In genomic region chr17:23674271-23674952, GRCm38 (mm10) we compare ENCODE assay signal across 8 mouse cellular contexts. TPM values are rescaled to one million over a fixed set of nuclear protein-coding genes. Genes with fewer than 3 reads are reported as not detected.
DNase-seq lines count a peak whose midpoint lies in the region; ATAC-seq and TF ChIP-seq lines count a peak whose summit lies in the region.

No protein-coding gene starts in this region.

- no peak for DNase-seq in neural tube, embryonic 11.5 days (ENCODE audit: low spot score)
- no peak for DNase-seq in neural tube, embryonic 10.5 days (ENCODE audit: extremely low spot score, low spot score)
- peak; percentile 74 to 77 for DNase-seq in cerebellum, postnatal 14 days
- DNase-seq in liver, embryonic 13.5 days = no peak
- DNase-seq in stomach, postnatal 0 days (ENCODE audit: low spot score) = no peak
- no peak for DNase-seq in gastrocnemius, adult 8-10 months (ENCODE audit: low spot score in 2 of 2)

- H3K9ac ChIP-seq in neural tube, embryonic 11.5 days (ENCODE audit: low read length) = peak overlapping the region; percentile 60
- H3K9ac ChIP-seq in heart, embryonic 16.5 days (ENCODE audit: low read length) = peak overlapping the region; percentile 91
- peak overlapping the region; percentile 74 for H3K9ac ChIP-seq in liver, embryonic 13.5 days
- H3K9ac ChIP-seq in stomach, postnatal 0 days (ENCODE audit: low read length) = peak overlapping the region; percentile 80

- H3K9me3 ChIP-seq in neural tube, embryonic 11.5 days (ENCODE audit: control insufficient read depth, low read length) = no peaks in the 10 kb centered on the region
- no peaks in the 10 kb centered on the region for H3K9me3 ChIP-seq in heart, embryonic 16.5 days (replicated peaks; ENCODE audit: control insufficient read depth, low read length)
- H3K9me3 ChIP-seq in liver, embryonic 13.5 days (replicated peaks) = no peaks in the 10 kb centered on the region
- H3K9me3 ChIP-seq in stomach, postnatal 0 days (ENCODE audit: control insufficient read depth, low read length) = no peaks in the 10 kb centered on the region

- no peak for TF ChIP-seq CTCF in stomach, postnatal 0 days (IDR thresholded peaks at IDR 0.05; ENCODE audit: low read depth)

- peaks cover 15% of the 10 kb centered on the region for H3K4me1 ChIP-seq in neural tube, embryonic 11.5 days (ENCODE audit: control insufficient read depth, insufficient read depth, low read length)
- peaks cover 34% of the 10 kb centered on the region for H3K4me1 ChIP-seq in heart, embryonic 16.5 days (ENCODE audit: control insufficient read depth, insufficient read depth, low read length)
- peaks cover 56% of the 10 kb centered on the region for H3K4me1 ChIP-seq in liver, embryonic 13.5 days (replicated peaks)
- H3K4me1 ChIP-seq in stomach, postnatal 0 days (replicated peaks; ENCODE audit: control insufficient read depth, insufficient read depth) = peaks cover 12% of the 10 kb centered on the region

- peak overlapping the region; percentile 76 for H3K4me2 ChIP-seq in neural tube, embryonic 11.5 days (ENCODE audit: low read depth)
- H3K4me2 ChIP-seq in heart, embryonic 16.5 days (ENCODE audit: low read depth, low read length) = peak overlapping the region; percentile 92
- peak overlapping the region; percentile 83 for H3K4me2 ChIP-seq in liver, embryonic 13.5 days
- H3K4me2 ChIP-seq in stomach, postnatal 0 days (replicated peaks; ENCODE audit: low read depth) = peak overlapping the region; percentile 93

- peaks cover 4% of the 10 kb centered on the region; the same call in 1 of the 2 replicates for H3K36me3 ChIP-seq in neural tube, embryonic 11.5 days (ENCODE audit: control insufficient read depth, insufficient read depth, low read length)
- peaks cover 13% of the 10 kb centered on the region for H3K36me3 ChIP-seq in heart, embryonic 16.5 days (ENCODE audit: control insufficient read depth, insufficient read depth)
- peaks cover 12% of the 10 kb centered on the region for H3K36me3 ChIP-seq in liver, embryonic 13.5 days
- H3K36me3 ChIP-seq in stomach, postnatal 0 days (ENCODE audit: control insufficient read depth, insufficient read depth, low read length) = peaks cover 6% of the 10 kb centered on the region; the same call in 1 of the 2 replicates

- no peak for ATAC-seq in neural tube, embryonic 11.5 days (ENCODE audit: insufficient read depth, low FRiP score, low TSS enrichment)
- peak; percentile 16 for ATAC-seq in heart, embryonic 16.5 days (replicated peaks; ENCODE audit: extremely low read depth, insufficient read depth, low FRiP score)
- ATAC-seq in liver, embryonic 13.5 days (ENCODE audit: low read depth) = no peak
- ATAC-seq in stomach, postnatal 0 days (ENCODE audit: low FRiP score, low TSS enrichment) = no peak
- no peak for ATAC-seq in monocyte, adult 5-6 weeks (replicated peaks; ENCODE audit: insufficient number of reproducible peaks, low FRiP score, low TSS enrichment, poor library complexity, severe bottlenecking)

- peak overlapping the region; percentile 60 for H3K4me3 ChIP-seq in neural tube, embryonic 11.5 days (ENCODE audit: low read depth, low read length)
- H3K4me3 ChIP-seq in heart, embryonic 16.5 days (ENCODE audit: low read length) = peak overlapping the region; percentile 84
- H3K4me3 ChIP-seq in liver, embryonic 13.5 days (replicated peaks) = peak overlapping the region; percentile 66
- peak overlapping the region; percentile 71 for H3K4me3 ChIP-seq in stomach, postnatal 0 days (ENCODE audit: low read depth, low read length)

- 49% methylated on average over 9 of the region's 9 CpGs for WGBS in neural tube, embryonic 11.5 days
- 22% methylated on average over 9 of the region's 9 CpGs for WGBS in heart, embryonic 16.5 days
- WGBS in liver, embryonic 13.5 days (ENCODE audit: insufficient replicate concordance) = 31% methylated on average over 9 of the region's 9 CpGs
- WGBS in stomach, postnatal 0 days = 33% methylated on average over 9 of the region's 9 CpGs

- no peak overlapping the region for H3K27ac ChIP-seq in neural tube, embryonic 11.5 days (ENCODE audit: low read depth, low read length)
- H3K27ac ChIP-seq in heart, embryonic 16.5 days (ENCODE audit: low read length) = peak overlapping the region; percentile 94
- 0 out of 2 replicates have a peak overlapping the region, but pooled peaks have one; percentile 39 for H3K27ac ChIP-seq in liver, embryonic 13.5 days
- H3K27ac ChIP-seq in stomach, postnatal 0 days (replicated peaks) = peak overlapping the region; percentile 91

- peaks cover 33% of the 10 kb centered on the region for H3K27me3 ChIP-seq in neural tube, embryonic 11.5 days (ENCODE audit: control insufficient read depth, insufficient read depth, low read length)
- peaks cover 11% of the 10 kb centered on the region for H3K27me3 ChIP-seq in heart, embryonic 16.5 days (ENCODE audit: control insufficient read depth, insufficient read depth, low read length)
- H3K27me3 ChIP-seq in liver, embryonic 13.5 days = peaks cover 51% of the 10 kb centered on the region
- 0 out of 2 replicates have a peak, but pooled peaks cover under 1% of the 10 kb centered on the region for H3K27me3 ChIP-seq in stomach, postnatal 0 days (ENCODE audit: control insufficient read depth, insufficient read depth, low read length)

- TF ChIP-seq EP300 in stomach, postnatal 0 days (optimal IDR thresholded peaks at IDR 0.05) = no peak

RNA-seq across cellular contexts. Expression of gene Thoc6, which starts 0.7 kb away (rescaled TPM):
- polyA plus RNA-seq in neural tube, embryonic 11.5 days (2014; fragmentation: Nextera tagmentation; extraction: Ambion mirVana) = 57.8 and 62.4 TPM in 2 replicates
- 38.7 and 39.1 TPM in 2 replicates for polyA plus RNA-seq in heart, embryonic 16.5 days (2015; fragmentation: Nextera tagmentation; extraction: Ambion mirVana)
- polyA plus RNA-seq in liver, embryonic 13.5 days (2015; fragmentation: Nextera tagmentation; extraction: Ambion mirVana) = 27.6 and 27.8 TPM in 2 replicates
- 17.7 and 18.1 TPM in 2 replicates for polyA plus RNA-seq in stomach, postnatal 0 days (2015; fragmentation: Nextera tagmentation; extraction: Ambion mirVana)
- total RNA-seq in monocyte, adult 5-6 weeks (2017) = 20.3 to 21.9 TPM (median 21.2 TPM) in 3 replicates
- 1 to 10 TPM; 6.7 to 7.9 (median 7.3) TPM for total RNA-seq in gastrocnemius, adult 8-10 months (2022)

RNA-seq across cellular contexts. Expression of gene Hcfc1r1, which starts 1.0 kb away (rescaled TPM):
- 52.5 and 60.1 TPM in 2 replicates for polyA plus RNA-seq in neural tube, embryonic 11.5 days (2014; fragmentation: Nextera tagmentation; extraction: Ambion mirVana)
- 214 and 247 TPM in 2 replicates for polyA plus RNA-seq in heart, embryonic 16.5 days (2015; fragmentation: Nextera tagmentation; extraction: Ambion mirVana)
- 21.6 and 21.9 TPM in 2 replicates for polyA plus RNA-seq in liver, embryonic 13.5 days (2015; fragmentation: Nextera tagmentation; extraction: Ambion mirVana)
- 183 and 186 TPM in 2 replicates for polyA plus RNA-seq in stomach, postnatal 0 days (2015; fragmentation: Nextera tagmentation; extraction: Ambion mirVana)
- total RNA-seq in monocyte, adult 5-6 weeks (2017) = 36.7 to 49.3 TPM (median 38.3 TPM) in 3 replicates
- total RNA-seq in gastrocnemius, adult 8-10 months (2022) = 100 to 1,000 TPM; 108 to 127 (median 120) TPM

RNA-seq across cellular contexts. Expression of gene Tnfrsf12a, which starts 2.9 kb away (rescaled TPM):
- 2.3 and 3.6 TPM in 2 replicates for polyA plus RNA-seq in neural tube, embryonic 11.5 days (2014; fragmentation: Nextera tagmentation; extraction: Ambion mirVana)
- 100 and 122 TPM in 2 replicates for polyA plus RNA-seq in heart, embryonic 16.5 days (2015; fragmentation: Nextera tagmentation; extraction: Ambion mirVana)
- 6.2 and 6.7 TPM in 2 replicates for polyA plus RNA-seq in liver, embryonic 13.5 days (2015; fragmentation: Nextera tagmentation; extraction: Ambion mirVana)
- polyA plus RNA-seq in stomach, postnatal 0 days (2015; fragmentation: Nextera tagmentation; extraction: Ambion mirVana) = 33.5 and 33.7 TPM in 2 replicates
- 29.6 to 37.5 TPM (median 33.9 TPM) in 3 replicates for total RNA-seq in monocyte, adult 5-6 weeks (2017)
- 10 to 100 TPM; 26.6 to 49.4 (median 30.1) TPM for total RNA-seq in gastrocnemius, adult 8-10 months (2022)

RNA-seq across cellular contexts. Expression of gene Cldn6, which starts 4.6 kb away (rescaled TPM):
- 8.7 and 11.1 TPM in 2 replicates for polyA plus RNA-seq in neural tube, embryonic 11.5 days (2014; fragmentation: Nextera tagmentation; extraction: Ambion mirVana)
- 1.7 and 15.9 TPM in 2 replicates for polyA plus RNA-seq in heart, embryonic 16.5 days (2015; fragmentation: Nextera tagmentation; extraction: Ambion mirVana)
- 0.68 and 1.3 TPM in 2 replicates for polyA plus RNA-seq in liver, embryonic 13.5 days (2015; fragmentation: Nextera tagmentation; extraction: Ambion mirVana)
- polyA plus RNA-seq in stomach, postnatal 0 days (2015; fragmentation: Nextera tagmentation; extraction: Ambion mirVana) = 3.0 and 3.2 TPM in 2 replicates
- not detected in 3 replicates for total RNA-seq in monocyte, adult 5-6 weeks (2017)
- total RNA-seq in gastrocnemius, adult 8-10 months (2022) = not detected

RNA-seq across cellular contexts. Expression of gene Cldn9, which starts 9.4 kb away (rescaled TPM):
- 1.3 and 1.9 TPM in 2 replicates for polyA plus RNA-seq in neural tube, embryonic 11.5 days (2014; fragmentation: Nextera tagmentation; extraction: Ambion mirVana)
- polyA plus RNA-seq in heart, embryonic 16.5 days (2015; fragmentation: Nextera tagmentation; extraction: Ambion mirVana) = 0.22 and 0.84 TPM in 2 replicates
- not detected in 2 replicates for polyA plus RNA-seq in liver, embryonic 13.5 days (2015; fragmentation: Nextera tagmentation; extraction: Ambion mirVana)
- 0.79 and 0.92 TPM in 2 replicates for polyA plus RNA-seq in stomach, postnatal 0 days (2015; fragmentation: Nextera tagmentation; extraction: Ambion mirVana)
- total RNA-seq in monocyte, adult 5-6 weeks (2017) = not detected in 3 replicates
- under 1 TPM in 1 of 4 experiments, not detected in 3; 0.36 TPM for total RNA-seq in gastrocnemius, adult 8-10 months (2022)

Comparison
In these comparisons a context has a peak if more than half of its experiments do, and no peak if none do; other contexts are left out.
1. DNase-seq: peak in cerebellum, postnatal 14 days (2 of 2); none in neural tube, embryonic 11.5 days (single experiment), neural tube, embryonic 10.5 days (single experiment), liver, embryonic 13.5 days (single experiment), stomach, postnatal 0 days (single experiment) and gastrocnemius, adult 8-10 months (0 of 2).
2. Peak in every context shown above with its lines, with median percentiles within 50 percentile points of each other: H3K4me2 ChIP-seq, H3K4me3 ChIP-seq and H3K9ac ChIP-seq.